Mouse (Mus musculus) kidney, adult 18-20 months (tissue): ENCODE results near the gene Stub1.
"Not testable (repeated sequence)": the region's sequence is repeated elsewhere in the genome, so short reads cannot be mapped to it uniquely, and the experiment has no call there.

Experiments used
- DNase-seq: peaks from one replicate; pipeline ENCODE4 v3.0.0; 2021

Gene Stub1

GRCm38 (mm10) chr17:25817662-25818061, 15.5 kb downstream of the Stub1 start:
- no peak for DNase-seq

GRCm38 (mm10) chr17:25813471-25813870, 19.7 kb downstream of the Stub1 start:
- peak; percentile 85 for DNase-seq

GRCm38 (mm10) chr17:25810890-25811289, 22.3 kb downstream of the Stub1 start:
- DNase-seq, result no peak

- no peak for DNase-seq
Observed at GRCm38 (mm10) chr17:25809606-25810340, 23.4 kb downstream of the Stub1 start.

- peak; percentile 80 for DNase-seq
Observed at GRCm38 (mm10) chr17:25808789-25809605, 24.2 kb downstream of the Stub1 start, which contains the start of gene Fbxl16. Gene Fbxl16 (plus strand): TSS chr17:25809085.

GRCm38 (mm10) chr17:25808028-25808427, 25.2 kb downstream of the Stub1 start:
- DNase-seq, result no peak

- DNase-seq, result not testable (repeated sequence)
Observed at GRCm38 (mm10) chr17:25807452-25807851, 25.8 kb downstream of the Stub1 start.

GRCm38 (mm10) chr17:25806507-25806906, 26.7 kb downstream of the Stub1 start:
- DNase-seq, result no peak

GRCm38 (mm10) chr17:25802825-25803517, 30.2 kb downstream of the Stub1 start:
- DNase-seq, result no peak

- DNase-seq, result peak; percentile 78
Observed at GRCm38 (mm10) chr17:25801029-25801428, 32.2 kb downstream of the Stub1 start.

GRCm38 (mm10) chr17:25796951-25797369, 36.2 kb downstream of the Stub1 start, which contains the start of gene Metrn:
Gene Metrn (minus strand): TSS chr17:25797136.
- peak; percentile 89 for DNase-seq

- peak; percentile 59 for DNase-seq
Observed at GRCm38 (mm10) chr17:25796211-25796771, 36.9 kb downstream of the Stub1 start.

- peak; percentile 61 for DNase-seq
Observed at GRCm38 (mm10) chr17:25795609-25796092, 37.6 kb downstream of the Stub1 start, which contains the start of gene AC134908.4. Gene AC134908.4 (minus strand): TSS chr17:25795659.

GRCm38 (mm10) chr17:25794998-25795397, 38.2 kb downstream of the Stub1 start:
- no peak for DNase-seq

- DNase-seq, result no peak
Observed at GRCm38 (mm10) chr17:25794197-25794596, 39.0 kb downstream of the Stub1 start.

GRCm38 (mm10) chr17:25792615-25793014, 40.6 kb downstream of the Stub1 start, which contains the start of gene Fam173a:
Gene Fam173a (minus strand): TSS chr17:25792901.
- peak; percentile 75 for DNase-seq

- DNase-seq, result peak; percentile 85
Observed at GRCm38 (mm10) chr17:25791843-25792527, 41.2 kb downstream of the Stub1 start.

- no peak for DNase-seq
Observed at GRCm38 (mm10) chr17:25791320-25791842, 41.8 kb downstream of the Stub1 start.

GRCm38 (mm10) chr17:25786781-25787504, 46.3 kb downstream of the Stub1 start:
- no peak for DNase-seq

- DNase-seq, result no peak
Observed at GRCm38 (mm10) chr17:25786280-25786679, 46.9 kb downstream of the Stub1 start, which contains the start of gene Ccdc78. Gene Ccdc78 (plus strand): TSS chr17:25786580.

- DNase-seq, result peak; percentile 99
Observed at GRCm38 (mm10) chr17:25785281-25785745, 47.9 kb downstream of the Stub1 start, which contains the start of gene Haghl. Gene Haghl (minus strand): TSS chr17:25785673.
